Mouse (Mus musculus) ES-Bruce4 (cell line): Measurements from ENCODE around the gene Gprc6a. TPM values are rescaled to one million over a fixed set of nuclear protein-coding genes. Genes with fewer than 3 reads are reported as not detected.

Source experiments
- H3K27ac ChIP-seq: 2 replicates; pipeline ENCODE4 v1.5.1; 2012; ENCODE audit warnings: low read length, inconsistent platforms; ENCODE audit not compliant: insufficient read depth
- H3K27me3 ChIP-seq: 2 replicates; pipeline ENCODE4 v1.6.1; 2012; ENCODE audit warnings: mild to moderate bottlenecking, low read length, inconsistent platforms; ENCODE audit not compliant: control insufficient read depth, poor library complexity, insufficient read depth, severe bottlenecking
- H3K36me3 ChIP-seq: 2 replicates; pipeline ENCODE4 v1.6.1; 2012; ENCODE audit warnings: inconsistent platforms, mild to moderate bottlenecking, low read length, moderate library complexity; ENCODE audit not compliant: control insufficient read depth, poor library complexity, insufficient read depth, severe bottlenecking
- H3K4me1 ChIP-seq: one replicate; pipeline ENCODE4 v1.8.1; 2011; ENCODE audit warnings: low read length; ENCODE audit not compliant: control insufficient read depth, insufficient read depth
- H3K4me3 ChIP-seq: 2 replicates; pipeline ENCODE4 v1.5.1; 2011; ENCODE audit warnings: low read depth, mild to moderate bottlenecking, low read length
- H3K9ac ChIP-seq: 2 replicates; pipeline ENCODE4 v1.6.1; 2012; ENCODE audit warnings: low read depth, mild to moderate bottlenecking, inconsistent platforms; ENCODE audit not compliant: poor library complexity, severe bottlenecking
- H3K9me3 ChIP-seq: replicated peaks from 2 replicates; pipeline ENCODE4 v1.6.1; 2012; ENCODE audit warnings: mild to moderate bottlenecking, low read length, inconsistent platforms; ENCODE audit not compliant: control insufficient read depth, poor library complexity, insufficient read depth, severe bottlenecking
- CTCF ChIP-seq: IDR thresholded peaks from one replicate; pipeline ENCODE4 v1.8.1; 2011; ENCODE audit warnings: low read depth, low read length
- EP300 ChIP-seq: IDR thresholded peaks from 2 replicates; pipeline ENCODE4 v1.6.1; 2011; ENCODE audit warnings: low read depth, low read length; ENCODE audit not compliant: insufficient read depth
- POLR2A ChIP-seq: IDR thresholded peaks from one replicate; pipeline ENCODE4 v1.8.1; 2011; ENCODE audit warnings: low read length; ENCODE audit not compliant: insufficient read depth
- polyA plus RNA-seq: library from polyadenylated mRNA; stranded (reverse); fragments of >200 nt; gene quantifications from 2 replicates; pipeline ENCODE4 v1.2.4, GENCODE M21; 2011; ENCODE audit warnings: low read depth; ENCODE audit not compliant: missing spikeins, insufficient read depth, insufficient read length

Gprc6a gene
- polyA plus RNA-seq, 1 experiment = not detected

DNA sequence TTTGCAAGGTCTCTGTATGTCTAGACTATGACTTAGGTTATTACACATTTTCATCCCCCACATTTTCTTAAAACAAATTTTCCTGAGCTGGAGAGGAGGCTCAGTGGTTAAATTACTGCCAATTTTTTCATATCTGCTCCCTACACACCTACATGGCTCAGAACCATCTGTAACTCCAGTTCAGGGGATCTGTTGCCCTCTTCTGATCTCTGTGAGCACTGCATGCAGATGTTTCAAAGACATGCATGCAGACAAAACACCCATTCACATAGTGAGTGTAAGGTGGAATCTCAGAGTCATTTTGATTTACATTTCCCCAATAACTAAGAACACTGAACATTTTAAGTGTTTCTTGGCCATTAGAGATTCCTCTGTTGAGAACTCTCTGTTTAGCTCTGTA lies 38.1 kb upstream of the Gprc6a start:
- no peak for TF ChIP-seq CTCF
- no peak for TF ChIP-seq EP300
- no peak for TF ChIP-seq POLR2A
- Histone ChIP-seq H3K4me1 (no peaks in the 10 kb centered on the region), H3K9me3 (no peaks in the 10 kb centered on the region), H3K36me3 (no peaks in the 10 kb centered on the region), H3K27me3 (no peaks in the 10 kb centered on the region), H3K27ac (no peak overlapping the region), H3K4me3 (no peak overlapping the region), H3K9ac (no peak overlapping the region)

DNA sequence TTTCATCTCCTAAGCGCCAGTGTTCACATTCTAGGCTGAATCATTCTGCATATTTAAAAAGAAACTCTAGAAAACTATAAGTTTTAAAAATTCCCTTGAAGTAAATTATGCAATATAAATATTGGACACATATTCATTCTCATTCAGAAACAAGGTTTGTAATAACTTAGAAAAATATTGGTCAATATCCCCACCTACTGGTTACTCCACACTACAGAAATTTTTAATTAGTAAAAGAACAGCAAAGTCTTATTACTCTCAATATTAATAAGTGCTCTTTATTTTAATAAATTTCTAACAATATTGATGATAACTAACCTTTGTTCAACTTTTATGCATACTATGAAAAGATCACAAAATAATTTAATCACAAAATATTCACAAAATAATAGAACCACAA lies 26.1 kb upstream of the Gprc6a start:
- Histone ChIP-seq H3K9me3 (no peaks in the 10 kb centered on the region), H3K36me3 (no peaks in the 10 kb centered on the region), H3K4me3 (no peak overlapping the region), H3K9ac (no peak overlapping the region), H3K27ac (no peak overlapping the region), H3K27me3 (no peaks in the 10 kb centered on the region), H3K4me1 (no peaks in the 10 kb centered on the region)
- TF ChIP-seq POLR2A (no peak), EP300 (no peak), CTCF (no peak)

DNA sequence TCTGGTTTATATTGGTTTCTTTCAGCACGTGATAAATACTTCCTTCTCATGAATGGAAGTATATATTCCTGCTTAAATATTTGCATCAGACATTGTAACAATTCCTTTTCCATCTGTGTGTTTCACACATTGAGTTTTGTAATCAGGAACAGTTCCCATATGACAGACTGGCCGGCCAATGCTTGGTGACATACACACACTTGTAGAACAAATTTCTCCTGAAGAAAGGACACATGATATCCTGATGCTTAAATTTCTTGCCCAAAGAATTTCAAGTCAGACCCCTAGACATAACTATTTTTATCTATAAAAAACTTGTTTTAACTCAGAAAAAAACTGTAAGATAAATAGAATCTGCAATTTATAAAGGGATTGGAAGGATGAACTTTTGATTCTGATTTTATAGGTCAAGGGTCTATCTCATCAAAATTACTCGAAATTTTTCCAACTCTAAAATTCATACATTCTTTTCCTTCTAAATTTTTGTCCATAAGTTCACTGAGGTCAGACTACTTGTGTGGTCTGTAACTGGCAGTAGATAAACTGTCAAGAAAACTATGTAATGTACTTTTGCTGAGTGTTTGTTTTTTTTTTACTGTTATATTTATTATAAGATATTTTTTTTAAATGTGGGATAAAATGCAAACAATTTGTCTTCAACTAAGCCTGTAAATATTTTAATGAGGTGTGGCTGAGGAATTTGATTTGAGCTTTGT lies 18.4 kb upstream of the Gprc6a start:
- Histone ChIP-seq H3K36me3 (no peaks in the 10 kb centered on the region), H3K9me3 (no peaks in the 10 kb centered on the region), H3K27ac (no peak overlapping the region), H3K27me3 (no peaks in the 10 kb centered on the region), H3K4me3 (no peak overlapping the region), H3K9ac (no peak overlapping the region), H3K4me1 (no peaks in the 10 kb centered on the region)
- no peak for TF ChIP-seq EP300
- no peak for TF ChIP-seq CTCF
- TF ChIP-seq POLR2A = no peak

DNA sequence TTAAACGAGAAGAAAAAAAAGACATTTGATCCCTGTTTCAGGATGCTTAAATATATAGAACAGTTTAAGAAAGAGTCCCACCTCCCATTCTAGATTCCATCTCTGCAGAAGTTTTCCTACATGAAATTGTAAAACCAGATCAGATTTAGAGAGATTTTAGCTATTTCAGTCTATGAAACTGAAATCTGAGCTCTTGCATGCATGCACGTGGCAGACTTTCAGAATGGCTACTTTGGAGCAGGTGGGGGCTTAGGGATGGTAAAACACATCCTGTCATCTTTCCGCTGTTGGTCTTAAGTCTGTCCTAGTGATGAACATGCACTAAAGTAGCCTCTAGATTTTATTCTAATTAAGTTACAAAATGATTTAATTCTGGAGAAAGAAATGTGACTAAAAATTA lies 10.1 kb downstream of the Gprc6a start:
- H3K4me1 ChIP-seq = no peaks in the 10 kb centered on the region
- no peaks in the 10 kb centered on the region; the same call in 1 of the 2 replicates for H3K27me3 ChIP-seq
- H3K27ac ChIP-seq = no peak overlapping the region
- H3K9ac ChIP-seq = no peak overlapping the region
- H3K36me3 ChIP-seq = no peaks in the 10 kb centered on the region
- no peak overlapping the region for H3K4me3 ChIP-seq
- TF ChIP-seq CTCF (no peak), EP300 (no peak), POLR2A (no peak)
- H3K9me3 ChIP-seq = no peaks in the 10 kb centered on the region

DNA sequence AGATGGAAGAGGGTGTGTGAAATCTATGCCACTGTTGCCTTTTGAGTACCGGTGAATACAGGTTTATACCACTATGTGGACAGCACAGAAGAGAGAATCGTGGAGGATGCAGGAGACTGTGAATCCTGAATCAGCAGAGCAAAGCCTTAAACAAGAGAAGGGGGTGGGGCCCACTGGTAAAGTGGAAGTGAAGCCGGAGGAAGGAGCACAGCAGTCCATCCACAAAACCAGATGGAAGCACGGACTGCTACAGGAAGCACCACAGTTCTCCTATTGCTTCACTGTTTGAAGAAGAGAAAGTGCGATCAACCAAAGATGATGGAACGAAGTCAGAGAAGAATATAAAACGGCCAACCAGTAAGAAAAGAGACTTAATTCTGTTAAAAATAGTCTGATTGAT lies 11.1 kb downstream of the Gprc6a start:
- TF ChIP-seq EP300 (no peak), CTCF (no peak), POLR2A (no peak)
- Histone ChIP-seq H3K36me3 (no peaks in the 10 kb centered on the region), H3K4me3 (no peak overlapping the region), H3K4me1 (peaks cover 2% of the 10 kb centered on the region), H3K9ac (no peak overlapping the region), H3K27me3 (no peaks in the 10 kb centered on the region; the same call in 1 of the 2 replicates), H3K9me3 (no peaks in the 10 kb centered on the region), H3K27ac (no peak overlapping the region)

DNA sequence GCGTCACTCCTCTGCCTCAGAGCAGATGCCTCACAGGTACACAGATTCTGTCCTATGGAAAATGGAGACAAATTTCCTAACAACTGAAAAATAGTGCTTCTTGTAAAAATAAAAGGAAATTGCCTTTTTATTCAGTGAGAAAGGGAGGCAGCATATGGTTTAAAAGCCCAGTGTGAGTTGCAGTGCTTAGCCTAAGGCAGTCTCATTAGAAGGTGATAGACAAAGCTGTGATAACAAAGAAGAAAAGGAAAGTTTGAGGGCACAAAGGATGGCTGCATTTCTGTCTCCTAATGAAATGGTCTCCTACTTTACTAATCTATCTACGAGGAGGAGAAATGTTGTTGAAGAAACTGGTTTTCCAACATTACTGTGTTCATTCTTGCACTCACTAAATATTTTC lies 12.7 kb downstream of the Gprc6a start:
- Histone ChIP-seq H3K36me3 (no peaks in the 10 kb centered on the region), H3K4me3 (no peak overlapping the region), H3K9ac (no peak overlapping the region), H3K27ac (no peak overlapping the region), H3K27me3 (no peaks in the 10 kb centered on the region; the same call in 1 of the 2 replicates), H3K9me3 (no peaks in the 10 kb centered on the region), H3K4me1 (peaks cover 3% of the 10 kb centered on the region)
- TF ChIP-seq POLR2A = no peak
- no peak for TF ChIP-seq EP300
- TF ChIP-seq CTCF = no peak
